Mouse (Mus musculus): ENCODE data around the gene Gcm1. TPM values are rescaled to one million over a fixed set of nuclear protein-coding genes. Genes with fewer than 3 reads are reported as not detected.
"Not testable (repeated sequence)": the region's sequence is repeated elsewhere in the genome, so short reads cannot be mapped to it uniquely, and the experiment has no call there.

Gene Gcm1
- total RNA-seq, 2 experiments from 2014 or later, result not detected

DNA sequence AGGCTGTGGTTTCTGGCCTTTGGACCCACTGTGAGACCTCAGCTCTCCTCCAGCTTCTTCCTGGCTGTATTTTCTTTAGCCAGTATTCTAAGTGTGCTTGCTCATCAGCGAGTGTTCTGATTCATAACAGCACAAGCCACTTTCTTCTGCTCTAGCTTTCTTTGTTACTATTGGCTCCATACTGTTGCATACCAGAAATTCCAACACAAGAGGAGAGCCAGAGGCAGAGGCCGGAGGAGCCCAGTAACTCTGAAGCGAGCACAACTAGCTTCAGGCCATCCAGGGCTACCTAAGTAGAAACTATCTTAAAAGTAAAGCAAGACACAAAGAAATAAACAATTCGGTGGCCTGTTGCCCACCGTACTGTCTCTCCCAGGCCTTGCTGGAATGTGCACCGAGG, 6.6 kb upstream of the Gcm1 start:
- no peak for DNase-seq (ENCODE audit: low spot score in 2 of 2)

DNA sequence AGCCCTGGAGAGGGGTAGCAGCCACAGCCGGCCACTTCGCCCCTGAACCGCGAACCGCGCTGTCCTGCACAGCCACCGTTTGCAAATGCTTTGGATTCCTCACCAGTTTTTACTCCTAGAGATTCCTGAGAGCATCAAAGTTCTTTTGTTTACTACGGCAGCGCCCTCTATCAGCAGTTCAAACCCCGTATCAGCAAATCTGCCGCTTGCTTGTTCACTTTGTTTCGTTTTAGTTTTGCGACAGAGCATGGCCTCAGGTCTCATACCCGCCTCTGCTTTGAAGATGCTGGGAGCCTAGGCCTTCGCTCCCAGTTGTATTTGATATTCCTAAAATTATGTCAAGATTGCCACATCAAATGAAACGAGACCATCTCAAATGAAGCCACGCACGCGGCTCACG, 5.0 kb upstream of the Gcm1 start:
- no peak for DNase-seq (ENCODE audit: low spot score in 2 of 2)

DNA sequence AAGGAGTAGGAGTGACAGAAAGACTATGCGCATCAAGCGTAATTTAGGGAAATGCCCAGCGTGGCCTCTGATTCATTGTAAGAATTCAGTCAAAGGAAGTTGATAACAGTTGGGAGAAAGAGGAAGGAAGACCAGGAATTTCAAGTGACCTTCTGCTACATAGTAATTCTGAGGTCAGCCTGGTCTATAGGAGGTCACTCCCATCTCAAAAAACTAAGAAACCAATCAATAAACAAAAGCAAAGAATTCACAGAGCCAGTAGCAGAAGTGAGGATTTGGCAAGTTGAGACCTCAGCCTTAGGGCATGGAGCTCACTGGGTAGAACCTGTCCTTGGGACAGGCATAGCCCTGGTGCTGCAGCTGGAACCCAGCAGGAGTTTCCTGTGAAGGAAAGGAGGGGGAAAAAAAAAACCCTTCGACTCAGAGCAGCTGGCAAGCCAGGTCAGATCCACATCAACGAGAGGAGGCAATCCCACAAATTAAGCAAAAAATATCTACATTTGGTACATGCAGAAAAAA, 1.2 kb upstream of the Gcm1 start:
- no peak for DNase-seq (ENCODE audit: low spot score in 2 of 2)

DNA sequence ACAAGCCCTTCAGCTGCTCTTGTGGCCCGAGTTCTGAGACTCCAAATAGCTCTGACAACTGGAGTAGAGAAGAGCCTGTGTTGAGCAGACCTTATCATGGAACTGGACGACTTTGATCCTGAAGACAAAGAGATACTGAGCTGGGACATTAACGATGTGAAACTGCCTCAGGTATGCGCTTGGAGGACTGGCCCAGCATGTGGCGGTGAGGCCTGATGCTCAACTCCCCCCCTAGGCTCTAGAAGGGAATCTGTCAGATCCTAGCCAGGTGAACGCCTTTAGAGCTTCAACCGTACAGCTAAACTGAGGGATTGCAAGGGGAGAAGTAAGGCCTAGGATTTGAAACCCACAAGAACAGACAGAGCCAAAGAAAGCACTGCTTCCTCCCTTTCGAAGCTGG, 2.1 kb downstream of the Gcm1 start:
- no peak for DNase-seq (ENCODE audit: low spot score in 2 of 2)

DNA sequence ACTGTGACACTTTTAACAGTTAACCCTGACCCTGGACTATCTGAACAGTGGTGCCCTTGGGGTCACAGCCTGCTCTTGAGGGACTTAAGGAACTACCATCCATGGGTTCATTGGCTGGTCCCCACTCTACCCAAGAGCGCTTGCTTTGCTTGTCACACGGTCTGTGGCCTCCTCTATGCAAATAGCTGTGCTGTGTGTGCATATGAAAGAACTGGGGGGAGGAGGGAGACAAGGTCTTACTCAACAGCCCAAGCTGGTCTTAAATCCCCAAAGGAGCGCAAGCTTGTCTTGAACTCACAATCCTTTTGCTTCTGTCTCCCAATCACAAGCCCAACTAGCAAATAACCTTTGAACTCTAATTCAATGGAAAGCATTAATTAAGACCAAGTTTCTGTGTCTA, 2.6 kb downstream of the Gcm1 start:
- DNase-seq (ENCODE audit: low spot score in 2 of 2), result no peak

DNA sequence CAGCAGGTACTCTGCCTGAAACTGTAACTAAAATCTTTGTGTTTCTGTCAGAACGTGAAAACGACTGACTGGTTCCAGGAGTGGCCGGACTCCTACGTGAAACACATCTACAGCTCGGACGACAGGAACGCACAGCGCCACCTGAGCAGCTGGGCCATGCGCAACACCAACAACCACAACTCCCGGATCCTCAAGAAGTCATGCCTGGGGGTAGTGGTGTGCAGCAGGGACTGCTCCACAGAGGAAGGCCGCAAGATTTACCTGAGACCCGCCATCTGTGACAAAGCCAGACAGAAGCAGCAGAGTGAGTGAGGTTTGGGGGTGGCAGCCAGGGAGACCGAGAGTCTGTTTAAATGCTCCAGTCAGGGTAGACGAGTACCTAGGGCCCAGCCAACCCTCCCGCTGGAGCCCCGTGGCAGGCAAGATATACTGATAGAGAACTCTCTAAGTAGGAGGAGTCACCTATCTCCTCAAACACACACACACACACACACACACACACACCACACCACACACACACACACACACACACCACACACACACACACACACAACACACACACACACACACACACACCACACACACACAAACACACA, 7.9 kb downstream of the Gcm1 start:
- no peak for DNase-seq (ENCODE audit: low spot score in 2 of 2)

DNA sequence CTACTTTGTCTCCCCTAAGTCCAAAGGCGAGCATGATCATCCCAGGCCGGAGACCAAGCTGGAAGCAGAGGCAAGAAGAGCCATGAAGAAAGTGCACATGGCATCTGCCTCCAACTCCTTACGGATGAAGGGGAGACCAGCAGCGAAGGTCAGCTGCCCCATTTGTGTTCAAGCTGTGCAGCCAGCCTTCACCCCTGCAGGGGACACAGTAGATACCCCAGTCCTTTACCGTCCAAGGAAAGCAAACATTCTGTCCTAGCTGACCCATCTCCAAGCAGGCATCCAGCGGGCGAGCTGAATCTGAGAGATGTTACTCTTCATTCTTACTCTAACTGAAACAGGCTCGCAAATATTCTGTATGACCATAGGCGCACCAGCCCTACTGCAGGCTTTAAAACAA, 10.7 kb downstream of the Gcm1 start:
- DNase-seq (ENCODE audit: low spot score in 2 of 2), result no peak

DNA sequence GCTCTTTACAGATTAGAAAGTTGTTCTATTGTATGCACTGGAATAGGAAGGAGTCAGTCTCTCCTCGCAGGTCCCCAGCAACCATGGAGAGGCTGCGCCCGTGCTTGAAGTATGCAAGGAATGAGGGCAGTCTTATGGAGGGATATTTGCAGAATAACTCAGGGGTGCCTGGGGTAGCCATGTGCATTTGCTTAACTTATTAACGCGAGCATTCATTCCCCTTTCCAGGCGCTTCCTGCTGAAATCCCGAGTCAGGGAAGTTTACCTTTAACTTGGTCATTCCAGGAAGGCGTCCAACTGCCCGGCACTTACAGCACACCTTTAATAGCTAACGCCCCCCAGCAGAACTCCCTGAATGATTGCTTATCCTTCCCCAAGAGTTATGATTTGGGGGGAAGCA, 12.4 kb downstream of the Gcm1 start:
- DNase-seq (ENCODE audit: low spot score in 2 of 2), result no peak

DNA sequence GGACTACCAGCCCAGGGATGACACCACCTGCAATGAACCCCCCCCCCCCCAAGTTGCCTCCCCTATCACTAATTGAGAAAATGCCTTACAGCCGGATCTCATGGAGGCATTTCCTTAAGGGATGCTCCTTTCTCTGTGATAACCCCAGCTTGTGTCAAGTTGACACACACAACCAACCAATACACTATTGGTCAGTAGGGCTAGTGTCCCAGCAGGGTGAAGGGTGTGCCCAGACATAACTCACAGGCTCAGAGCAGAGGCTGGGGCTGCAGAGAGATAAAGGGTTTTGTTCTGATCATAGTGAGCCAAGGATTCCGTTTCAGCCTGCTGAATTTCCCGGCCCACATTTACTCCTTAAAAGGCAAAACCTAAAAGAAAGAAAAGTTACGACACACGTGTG, 18.8 kb downstream of the Gcm1 start:
- no peak for DNase-seq (ENCODE audit: low spot score in 2 of 2)

DNA sequence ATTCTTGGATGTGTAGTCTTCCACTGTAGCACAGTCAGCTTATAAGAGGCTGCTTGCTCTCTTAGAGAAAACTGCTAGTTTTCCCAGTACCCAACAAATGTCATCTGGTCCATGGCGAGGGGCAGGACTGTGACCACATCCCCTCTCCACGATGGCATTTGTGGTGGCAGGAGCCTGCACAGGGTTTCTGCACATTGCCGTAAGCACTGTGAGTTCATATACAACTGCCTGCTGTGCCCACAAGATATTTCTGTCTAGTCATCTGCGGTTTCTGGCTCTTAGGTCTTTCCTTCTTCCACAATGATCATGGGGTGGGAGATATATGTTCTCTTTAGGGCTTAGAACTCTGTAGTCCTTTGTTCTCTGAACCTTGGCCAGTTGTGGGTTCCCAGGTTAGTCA, 19.9 kb downstream of the Gcm1 start:
- no peak for DNase-seq (ENCODE audit: low spot score in 2 of 2)

DNA sequence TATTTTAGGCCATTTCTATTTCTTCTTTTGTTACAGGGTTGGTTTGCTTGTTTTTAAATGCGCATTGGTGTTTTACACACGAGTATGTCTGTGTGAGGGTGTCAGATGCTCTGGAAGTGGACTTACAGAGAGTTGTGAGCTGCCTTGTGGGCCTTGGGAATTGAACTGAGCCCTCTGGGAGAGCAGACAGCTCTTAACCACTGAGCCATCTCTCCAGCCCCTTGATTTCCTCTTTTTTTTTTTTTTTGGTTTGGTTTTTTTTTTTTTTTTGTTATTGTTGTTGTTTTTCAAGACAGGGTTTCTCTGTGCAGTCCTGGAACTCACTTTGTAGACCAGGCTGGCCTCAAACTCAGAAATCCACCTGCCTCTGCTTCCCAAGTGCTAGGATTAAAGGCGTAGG, 21.6 kb downstream of the Gcm1 start:
- DNase-seq (ENCODE audit: low spot score in 2 of 2), result not testable (repeated sequence)

DNA sequence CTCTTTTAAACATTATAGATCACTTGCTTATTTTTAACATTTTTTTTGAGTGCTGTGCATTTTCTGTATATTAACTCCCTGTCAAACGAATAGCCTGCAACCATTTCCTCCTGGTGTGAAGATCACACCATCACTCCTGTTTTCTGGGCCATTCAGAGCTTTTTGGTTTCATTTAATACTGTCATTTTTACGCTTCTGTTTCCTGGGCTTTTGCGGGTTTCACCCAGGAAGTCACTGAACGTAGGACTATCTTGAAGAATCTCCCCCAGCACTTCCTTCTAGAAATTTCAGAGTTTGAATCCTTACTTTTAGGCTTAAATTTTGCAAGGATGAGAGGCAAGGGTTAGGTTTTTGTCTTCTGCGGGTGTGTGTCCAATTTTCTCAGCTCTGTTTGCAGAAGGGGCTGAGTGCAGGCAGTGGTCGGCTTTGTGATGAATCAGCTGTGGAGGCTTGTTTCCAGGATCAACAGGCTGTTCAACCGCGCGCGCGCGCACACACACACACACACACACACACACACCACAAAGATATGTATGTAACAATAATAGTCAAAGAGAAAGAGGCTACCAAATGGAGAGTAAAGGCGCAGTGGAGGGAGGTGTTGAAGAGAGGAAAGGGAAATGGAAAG, 22.1 kb downstream of the Gcm1 start:
- no peak for DNase-seq (ENCODE audit: low spot score in 2 of 2)

DNA sequence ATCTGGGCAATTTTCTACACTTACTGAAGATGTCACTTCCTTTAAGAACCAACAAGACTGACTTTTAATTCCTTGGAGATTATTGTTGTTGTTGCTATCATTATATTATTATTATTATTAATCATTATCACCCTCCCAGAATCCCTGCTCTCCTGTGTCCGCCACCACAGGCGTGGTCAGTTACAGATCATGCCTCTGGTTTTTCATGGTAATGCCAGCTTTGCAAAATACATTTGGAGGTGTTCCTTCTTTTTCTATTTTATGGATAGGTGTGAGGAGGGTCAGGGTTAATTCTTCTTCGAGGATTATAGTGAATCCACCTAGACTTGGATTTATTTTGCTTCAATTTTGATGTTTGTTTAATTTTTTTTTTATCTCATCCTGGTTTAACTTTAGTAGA, 23.5 kb downstream of the Gcm1 start:
- no peak for DNase-seq (ENCODE audit: low spot score in 2 of 2)

DNA sequence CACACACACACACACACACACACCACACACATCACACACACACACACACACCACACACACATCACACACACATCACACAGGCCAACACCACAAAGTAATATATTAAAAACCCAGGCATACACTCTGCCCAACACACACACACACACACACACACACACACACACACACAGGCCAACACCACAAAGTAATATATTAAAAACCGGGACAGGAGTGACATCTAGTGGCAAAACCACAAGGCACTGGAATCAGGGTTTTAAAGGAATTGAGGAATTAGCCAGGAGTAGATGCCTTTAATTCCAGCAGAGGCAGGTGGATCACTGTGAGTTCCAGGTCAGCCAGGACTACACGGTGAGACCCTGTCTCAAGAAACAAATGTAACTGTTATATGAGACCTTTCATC, 26.5 kb downstream of the Gcm1 start:
- DNase-seq (ENCODE audit: low spot score in 2 of 2), result peak in 1 of 2 experiments; percentile 31

DNA sequence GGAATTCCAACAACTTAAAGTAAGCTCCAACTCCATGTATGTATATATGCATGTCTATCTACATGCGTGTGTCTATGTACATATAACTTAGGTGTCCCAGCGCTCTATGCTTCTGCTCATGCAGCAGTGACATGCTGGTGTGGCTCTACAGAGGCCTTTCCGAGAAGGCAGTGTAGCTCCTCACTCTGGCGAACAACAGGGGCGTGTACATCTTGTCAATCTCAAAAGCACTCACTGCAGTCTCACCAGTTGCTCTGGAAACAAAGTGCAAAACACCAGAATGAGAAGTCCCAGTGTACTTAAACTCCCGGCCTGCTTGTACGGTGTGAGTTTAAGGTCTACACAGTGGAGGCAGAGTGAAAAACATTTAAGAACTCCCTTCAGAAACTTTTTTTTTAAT, 30.1 kb downstream of the Gcm1 start:
- no peak for DNase-seq (ENCODE audit: low spot score in 2 of 2)

DNA sequence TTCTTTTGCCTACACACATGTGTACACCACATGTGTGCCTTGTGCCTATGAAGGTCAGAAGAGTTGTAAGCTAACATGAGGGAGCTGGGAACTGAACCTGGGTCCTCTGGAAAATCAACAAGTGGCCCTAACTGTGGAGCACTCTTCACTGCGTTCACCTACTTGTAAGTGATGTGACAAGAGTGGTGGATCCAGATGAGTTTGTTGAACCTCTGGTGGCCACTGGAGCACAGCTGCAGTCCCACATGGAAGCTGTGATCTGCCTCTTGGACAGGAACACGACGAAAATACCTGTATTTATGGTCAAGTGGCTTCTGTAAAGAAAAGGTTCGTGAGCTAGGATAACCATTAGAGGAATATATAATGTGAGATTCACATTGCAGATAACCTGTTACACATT, 32.6 kb downstream of the Gcm1 start:
- DNase-seq (ENCODE audit: low spot score in 2 of 2), result no peak

DNA sequence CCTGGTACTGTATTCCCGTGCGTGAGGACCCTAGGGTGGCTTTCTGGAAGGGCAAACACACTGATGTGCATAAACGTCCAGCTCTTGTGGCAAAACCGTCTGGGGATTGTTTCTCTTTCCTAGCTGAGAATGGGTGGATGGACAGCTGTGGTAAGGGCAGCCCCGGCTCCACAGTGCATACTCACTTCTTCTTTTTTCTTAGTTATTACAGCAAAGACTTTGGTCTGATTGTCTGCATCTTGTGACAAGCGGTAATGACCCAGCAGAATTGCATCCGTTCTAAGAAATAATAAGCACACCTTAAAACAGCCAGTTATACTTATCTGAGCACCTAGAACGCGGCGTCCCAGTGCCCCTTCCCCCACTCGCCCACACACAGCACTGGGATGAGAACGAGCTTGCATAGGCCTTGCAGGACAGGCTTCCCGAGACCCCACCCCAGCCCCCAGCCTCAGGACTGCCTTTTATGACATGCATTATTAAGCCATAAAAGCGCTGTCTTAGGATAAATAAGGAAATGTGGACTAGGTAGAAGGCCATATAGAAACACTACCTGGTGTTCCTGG, 34.1 kb downstream of the Gcm1 start:
- no peak for DNase-seq (ENCODE audit: low spot score in 2 of 2)

DNA sequence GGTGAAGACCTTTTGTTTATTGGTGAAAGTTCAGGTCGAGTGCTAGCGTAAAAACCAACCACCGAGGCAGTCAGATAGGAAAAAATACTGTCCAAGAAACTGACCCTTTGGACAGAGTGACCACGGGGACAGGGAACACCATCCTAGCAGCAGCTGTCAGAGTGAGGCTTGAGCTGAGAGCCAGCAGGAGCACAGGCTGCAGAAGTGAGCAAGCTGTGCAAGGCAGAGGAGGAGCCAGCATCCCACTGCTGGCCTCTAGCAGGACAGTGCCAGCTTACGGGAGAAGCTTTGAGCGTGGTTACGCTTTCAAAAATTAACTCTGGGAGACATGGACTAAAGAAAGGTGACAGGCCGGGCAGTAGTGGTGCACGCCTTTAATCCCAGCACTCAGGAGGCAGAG, 36.0 kb downstream of the Gcm1 start:
- DNase-seq (ENCODE audit: low spot score in 2 of 2), result no peak

DNA sequence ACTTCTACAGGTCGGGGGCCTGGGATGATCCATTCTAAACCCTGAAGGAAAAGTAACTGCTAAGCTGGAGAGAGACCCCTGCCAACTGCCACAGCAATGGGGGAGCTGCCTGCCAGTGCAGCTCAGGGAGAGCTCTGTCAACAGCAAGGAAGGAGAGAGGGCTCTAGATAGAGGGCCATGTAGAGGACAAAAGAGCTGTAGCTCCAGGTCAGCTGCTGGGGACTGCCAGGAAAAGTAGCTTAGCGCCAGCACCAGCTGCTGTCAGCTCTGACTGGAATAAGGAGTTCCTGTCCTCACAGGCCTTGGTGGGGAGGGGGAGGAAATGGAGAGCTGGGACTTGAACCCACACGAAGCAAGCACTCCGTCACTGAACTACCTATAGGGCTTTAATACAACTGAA, 36.8 kb downstream of the Gcm1 start:
- DNase-seq (ENCODE audit: low spot score in 2 of 2), result no peak

DNA sequence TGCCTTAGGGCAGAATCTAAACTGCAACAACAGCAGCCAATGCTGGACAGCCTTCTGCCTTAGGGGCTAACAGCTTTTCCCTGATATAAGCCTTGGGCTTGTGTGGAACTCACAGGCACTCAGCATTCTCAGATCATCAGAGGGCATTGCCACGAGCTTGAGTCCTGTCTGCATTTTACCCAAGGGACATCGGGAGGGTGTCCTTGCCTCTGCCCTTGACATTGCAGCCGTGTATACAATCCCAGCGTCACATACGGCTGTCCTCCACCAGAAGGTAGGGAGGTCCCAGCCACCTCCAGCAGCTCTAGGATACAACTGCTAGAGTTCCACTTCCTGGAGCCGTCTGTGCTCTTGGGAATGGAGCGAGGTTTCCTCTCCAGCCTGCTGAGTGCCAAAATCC, 37.2 kb downstream of the Gcm1 start:
- no peak for DNase-seq (ENCODE audit: low spot score in 2 of 2)

DNA sequence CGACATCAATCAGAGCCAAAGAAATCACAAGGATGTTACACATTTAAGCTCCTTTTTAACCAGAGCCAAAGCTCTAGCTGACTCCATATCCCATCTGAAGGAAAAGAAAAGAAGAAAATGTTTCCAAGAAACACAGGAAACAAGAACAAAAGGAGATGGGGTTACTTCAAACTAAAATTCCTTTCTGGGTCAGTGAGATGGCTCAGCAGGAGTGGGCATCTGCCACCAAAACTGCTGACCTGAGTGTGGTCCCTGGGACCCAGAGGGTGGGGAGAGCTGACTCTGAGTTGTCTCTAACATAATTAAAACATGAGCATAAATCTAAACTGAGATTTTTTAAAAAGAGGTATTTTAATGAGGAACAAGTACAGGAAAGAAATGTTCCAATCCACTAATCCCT, 38.2 kb downstream of the Gcm1 start:
- DNase-seq (ENCODE audit: low spot score in 2 of 2), result no peak

DNA sequence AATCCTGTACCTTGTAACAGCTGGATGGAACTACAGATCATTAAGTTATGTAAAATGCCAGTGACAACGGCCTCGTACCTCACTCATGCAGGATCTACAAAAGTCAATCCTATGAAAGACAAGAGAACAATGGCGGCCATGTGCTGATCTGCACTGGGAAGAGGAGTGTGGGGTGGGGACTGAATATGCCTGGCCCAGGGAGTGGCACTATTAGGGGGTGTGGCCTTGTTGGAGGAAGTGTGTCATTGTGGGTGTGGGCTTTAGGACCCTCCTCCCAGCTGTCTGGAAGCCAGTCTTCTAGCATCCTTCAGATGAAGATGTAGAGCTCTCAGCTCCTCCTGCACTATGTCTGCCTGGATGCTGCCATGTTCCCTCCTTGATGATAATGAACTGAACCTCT, 38.9 kb downstream of the Gcm1 start:
- no peak for DNase-seq (ENCODE audit: low spot score in 2 of 2)

DNA sequence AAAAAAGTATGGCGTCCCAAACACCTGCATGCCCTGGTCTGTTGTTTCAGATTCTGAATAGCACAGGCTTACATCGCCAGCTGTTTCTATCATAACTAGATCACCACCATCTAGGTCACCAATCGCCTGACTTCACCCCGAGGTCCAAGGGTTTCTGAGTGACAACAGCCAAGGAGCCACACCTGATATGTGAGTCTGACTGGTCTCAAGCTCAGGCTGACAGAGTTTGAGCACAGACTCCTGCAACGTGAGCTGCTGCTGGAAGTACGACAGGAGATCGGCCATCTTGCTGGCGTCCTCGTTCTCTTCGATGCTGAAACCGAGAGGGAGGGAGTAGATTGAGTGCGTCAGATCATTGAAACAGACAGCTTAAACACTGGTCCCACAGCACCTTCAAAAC, 44.0 kb downstream of the Gcm1 start:
- DNase-seq (ENCODE audit: low spot score in 2 of 2), result no peak
